Mouse (Mus musculus) kidney, postnatal 36 days (tissue): ENCODE measurements at regions not wholly inside any gene's neighbourhood (a gene's known extent, or its start where the extent isn't known, plus 50 kb on each side); places are given as distances from the start of the nearest gene placed in this dataset.

ENCODE experiments used
- DNase-seq, 2 experiments: peaks; one replicate each; pipeline ENCODE4 v3.0.0; 2021 to 2022; ENCODE audit warnings: mixed read lengths in 2 of 2

DNA sequence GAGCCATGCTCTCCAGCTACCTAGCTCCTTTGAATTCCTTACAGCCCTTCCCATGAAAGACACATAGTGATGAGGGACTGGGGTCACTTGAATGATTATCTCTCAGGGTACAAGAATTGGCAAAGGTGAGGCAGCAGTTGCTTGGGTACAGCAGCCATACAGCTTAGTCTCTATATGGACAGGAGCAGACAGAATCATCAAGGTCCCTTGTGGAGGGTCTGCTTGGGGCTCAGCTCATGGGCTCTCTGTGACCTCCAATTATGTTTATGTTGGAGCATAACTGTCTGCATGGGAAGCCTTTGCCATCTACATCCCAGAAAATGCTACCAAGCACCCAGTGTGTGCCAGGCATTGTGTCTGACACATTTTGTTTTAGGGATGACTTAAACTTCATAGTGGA, 118.4 kb upstream of the Lhcgr start:
- DNase-seq = no peak

DNA sequence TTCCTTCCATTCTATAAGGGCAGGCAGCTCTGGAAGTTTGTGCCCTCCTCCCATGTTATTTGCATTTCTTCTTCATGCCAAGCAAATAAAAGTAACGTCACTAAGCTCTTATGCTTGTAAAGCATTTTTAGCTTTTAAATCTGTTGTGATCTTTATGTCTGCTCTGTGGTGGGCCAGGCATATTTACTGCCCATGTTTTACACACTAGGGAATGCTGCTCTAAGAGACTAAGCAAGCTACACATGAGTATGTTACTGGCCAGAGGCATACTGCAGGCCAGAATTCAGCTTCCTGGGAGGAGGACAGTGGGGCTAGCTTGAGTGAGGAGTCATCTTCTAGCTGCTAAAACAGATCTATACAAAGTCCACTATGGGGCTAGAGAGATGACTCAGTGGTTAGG, 110.0 kb upstream of the Lhcgr start:
- DNase-seq = no peak

DNA sequence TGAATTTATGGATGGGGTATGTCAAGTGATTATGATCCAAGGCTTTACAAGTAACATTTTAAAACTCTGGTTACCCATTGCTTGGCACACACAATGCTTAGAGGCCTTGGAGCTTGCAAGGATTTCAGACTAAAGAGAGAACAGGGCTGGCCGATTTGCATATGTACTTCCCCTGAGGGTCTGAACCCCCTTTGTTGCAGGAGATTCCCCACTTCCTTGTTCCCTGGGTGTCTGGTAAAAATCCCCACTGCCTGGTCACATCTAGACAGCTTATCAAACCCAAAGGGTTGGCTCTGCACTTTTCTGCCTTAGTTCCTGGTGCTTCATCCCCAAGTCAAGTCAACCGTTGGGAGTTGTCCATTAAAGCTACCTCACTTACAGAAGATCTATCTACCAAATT, 109.1 kb upstream of the Lhcgr start:
- DNase-seq = no peak

DNA sequence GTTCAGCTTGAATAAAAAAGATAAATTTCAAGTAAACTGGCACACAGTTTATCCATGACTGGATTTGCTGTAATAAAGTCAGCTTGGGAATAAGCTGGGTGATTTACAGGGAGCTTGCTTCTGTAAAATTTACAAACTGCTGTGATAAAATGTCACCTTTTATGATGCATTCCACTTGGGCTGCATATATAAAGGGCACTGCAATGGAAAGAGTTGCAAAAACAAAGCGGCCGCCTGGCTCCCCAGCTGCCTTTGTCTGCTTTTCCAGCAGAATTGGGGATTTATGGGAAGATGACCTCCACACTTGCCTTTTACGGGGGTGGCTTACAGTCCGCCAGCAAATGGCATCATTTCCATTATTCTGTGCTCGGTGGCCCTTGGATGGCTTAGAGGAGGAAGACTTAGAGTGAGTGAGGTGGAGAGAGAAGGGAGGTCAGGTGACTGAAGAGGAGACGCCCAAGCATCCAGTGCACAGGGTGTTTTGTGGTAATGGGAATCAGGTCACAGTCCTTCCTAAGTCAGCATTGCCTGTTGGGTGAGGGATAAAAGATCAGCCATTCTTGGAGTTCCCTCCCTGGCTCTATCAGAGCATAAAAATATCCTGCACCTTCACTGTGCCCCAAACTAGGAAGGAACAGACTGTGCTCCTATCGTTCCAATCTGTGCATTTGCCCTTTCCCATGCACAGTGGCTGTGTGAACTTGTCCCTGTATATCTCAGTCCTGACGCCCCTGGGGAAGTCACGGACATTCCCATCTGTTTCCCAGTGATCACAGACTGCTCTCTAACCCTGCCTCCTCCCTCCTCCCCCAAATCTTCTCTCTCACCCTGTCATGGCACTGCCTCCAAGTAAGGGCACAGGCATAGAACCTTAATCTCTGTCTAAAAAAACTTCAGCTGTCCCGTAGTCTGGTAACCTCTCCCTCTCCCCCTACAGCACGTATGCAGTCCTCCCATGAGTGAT, 107.2 kb upstream of the Lhcgr start:
- no peak for DNase-seq

DNA sequence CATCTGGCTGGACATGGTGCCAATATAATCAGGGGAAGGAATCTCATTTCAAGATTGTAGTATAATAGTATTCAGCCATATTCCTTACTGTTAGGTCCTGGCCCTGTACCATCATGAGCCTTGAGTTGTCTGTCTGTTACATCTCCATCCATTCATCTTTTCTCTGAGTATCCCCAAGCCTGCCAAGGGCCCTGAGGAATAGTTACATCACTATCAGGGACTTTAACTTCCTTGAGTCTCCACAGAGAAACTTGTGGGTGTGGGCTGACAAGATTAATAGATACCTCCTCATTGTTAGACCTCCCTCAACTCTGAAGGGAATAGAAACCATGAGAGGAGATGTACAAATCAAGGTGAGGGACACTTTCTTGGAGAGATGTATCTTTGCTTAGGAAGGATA, 101.7 kb upstream of the Lhcgr start:
- DNase-seq = no peak

DNA sequence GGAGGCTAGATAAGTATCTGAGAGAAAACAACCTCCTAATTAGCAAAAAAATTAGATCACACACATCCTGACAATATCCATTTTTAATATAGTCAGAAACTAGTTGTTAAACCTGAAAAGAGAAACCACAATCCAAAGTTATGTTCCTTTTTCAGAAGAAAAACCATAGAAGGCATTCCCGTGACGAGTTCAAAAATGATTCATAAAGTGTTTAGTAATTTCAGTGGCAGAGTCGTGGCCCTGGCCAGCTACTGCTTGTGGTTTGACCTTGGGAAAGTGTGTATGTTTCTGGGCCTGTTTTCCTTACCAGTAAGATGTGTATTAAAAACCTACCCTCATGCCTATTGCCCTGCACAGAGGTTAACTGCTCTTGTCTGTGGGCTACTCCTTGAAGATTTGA, 93.7 kb upstream of the Lhcgr start:
- no peak for DNase-seq

DNA sequence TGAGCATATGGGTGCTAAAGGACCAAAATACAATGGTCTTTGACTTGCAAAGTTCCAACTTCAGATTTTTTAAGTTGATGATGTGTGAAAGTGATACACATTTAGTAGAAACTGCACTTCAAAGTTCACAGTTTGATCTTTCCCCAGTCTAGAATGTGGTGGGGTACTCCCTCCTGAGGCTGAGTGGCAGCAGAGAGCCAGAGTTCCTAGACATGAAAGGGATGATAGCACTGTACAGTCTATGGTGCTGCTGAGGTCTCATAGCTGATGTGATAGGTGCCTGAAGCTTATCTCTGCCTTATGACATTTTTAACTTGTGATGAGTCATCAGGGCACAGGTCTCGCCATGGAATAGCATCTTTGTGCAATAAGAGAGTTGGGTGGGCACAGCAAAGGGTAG, 87.9 kb upstream of the Lhcgr start:
- no peak for DNase-seq

DNA sequence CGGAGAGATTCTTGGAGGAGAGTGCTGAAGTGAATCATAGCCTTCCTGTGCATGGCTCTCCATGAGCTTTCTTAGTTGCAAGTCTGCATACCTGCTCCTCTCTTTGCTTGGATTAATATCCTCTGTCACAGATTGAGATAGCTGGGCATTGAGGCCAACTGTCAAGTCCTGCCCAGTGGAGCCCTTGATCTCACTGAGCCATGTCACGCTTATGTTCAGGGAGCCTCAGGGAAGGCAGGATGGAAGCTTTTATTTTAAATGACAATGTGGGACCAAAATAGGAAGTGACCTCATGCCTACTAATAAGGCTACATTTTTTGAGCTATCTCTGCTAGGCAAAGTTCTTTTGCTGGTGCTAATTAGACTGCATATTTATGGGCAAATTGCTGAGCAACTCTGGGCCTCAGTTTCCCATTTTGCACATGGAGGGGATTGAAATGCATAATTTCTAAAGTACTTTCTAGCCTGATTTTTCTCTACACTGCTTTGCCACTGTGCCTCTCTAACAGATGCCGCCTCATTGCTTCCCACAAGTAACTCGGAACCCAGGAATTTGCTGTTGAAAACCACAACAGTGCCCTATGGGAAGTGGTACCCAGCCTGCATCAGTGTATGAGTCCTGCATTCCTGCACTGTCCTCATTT, 78.7 kb upstream of the Lhcgr start:
- DNase-seq = no peak

DNA sequence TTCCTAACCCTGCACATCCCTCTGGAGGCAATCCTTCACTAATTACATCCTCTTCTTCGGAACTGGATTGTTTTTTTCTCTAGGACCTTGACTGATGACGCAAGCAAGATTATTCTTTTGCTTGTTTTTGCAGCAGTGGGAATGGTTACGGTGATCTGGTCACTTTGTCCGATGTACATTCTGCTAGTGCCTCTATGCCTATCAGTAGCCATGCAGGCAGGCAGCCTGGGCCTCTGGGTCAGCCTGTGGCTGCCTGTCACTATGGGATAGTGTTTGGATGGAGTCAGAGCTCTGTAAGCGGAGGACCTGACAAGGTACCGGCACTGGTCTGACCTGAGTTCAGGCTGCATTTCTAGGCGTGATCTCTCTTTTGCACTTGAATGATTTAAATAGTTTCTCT, 72.8 kb upstream of the Lhcgr start:
- DNase-seq = no peak

DNA sequence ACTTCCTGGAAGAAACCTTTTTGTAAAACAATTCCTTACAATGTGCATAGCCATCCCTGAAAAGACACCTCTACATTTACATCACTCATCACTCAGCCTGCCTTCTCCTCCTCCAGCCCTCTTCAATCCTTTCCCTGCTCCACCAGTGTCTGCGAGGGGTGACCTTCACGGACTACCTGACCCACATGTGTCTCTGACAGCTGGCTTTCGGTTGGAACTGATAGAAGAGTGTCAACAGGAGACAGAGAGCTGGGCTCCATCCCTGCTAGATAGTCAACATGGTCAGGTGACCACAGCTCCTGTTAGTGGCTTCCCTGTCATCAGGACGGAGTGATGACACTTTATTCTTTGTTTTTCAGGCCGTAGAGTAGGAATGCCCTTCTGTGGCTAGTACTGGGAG, 72.4 kb upstream of the Lhcgr start:
- DNase-seq = no peak

DNA sequence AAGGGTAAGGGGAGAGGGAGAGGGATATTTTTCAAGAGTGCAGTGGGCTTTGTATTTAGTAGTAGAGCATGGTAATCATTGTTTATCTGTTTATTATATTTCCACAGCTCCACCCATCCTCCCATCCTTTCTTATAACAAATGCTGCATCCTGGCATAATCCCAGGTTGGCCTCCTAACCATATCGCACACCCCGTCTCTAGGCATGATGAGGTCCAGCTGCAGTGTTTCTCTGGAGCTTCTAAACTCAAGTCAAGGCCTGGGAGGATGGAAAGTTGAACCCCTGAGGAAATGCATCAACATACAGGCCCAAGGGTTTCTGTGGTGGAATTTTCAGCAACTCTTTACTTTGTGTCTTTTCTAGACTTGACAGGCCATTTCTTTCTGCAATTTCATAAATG, 69.3 kb upstream of the Lhcgr start:
- DNase-seq = no peak

DNA sequence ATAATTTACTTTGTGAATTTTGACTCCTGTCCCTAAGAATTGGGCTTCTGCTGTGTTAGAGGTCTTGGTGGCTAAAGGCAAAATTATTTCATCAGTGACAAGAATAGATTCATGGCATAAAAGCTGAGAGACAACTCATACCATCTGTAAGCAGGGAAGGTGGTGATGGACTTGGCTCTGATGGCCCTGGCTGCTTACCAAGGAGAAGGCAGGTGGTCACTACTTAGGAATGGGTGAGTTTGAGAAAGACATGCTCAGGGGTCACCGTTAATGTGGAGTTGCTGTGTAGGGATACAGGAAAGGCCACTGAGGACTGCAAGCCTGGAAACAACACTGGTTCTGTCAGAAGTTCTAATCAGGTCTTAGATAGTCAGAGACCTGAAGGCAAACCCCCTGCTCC, 68.8 kb upstream of the Lhcgr start:
- no peak for DNase-seq

DNA sequence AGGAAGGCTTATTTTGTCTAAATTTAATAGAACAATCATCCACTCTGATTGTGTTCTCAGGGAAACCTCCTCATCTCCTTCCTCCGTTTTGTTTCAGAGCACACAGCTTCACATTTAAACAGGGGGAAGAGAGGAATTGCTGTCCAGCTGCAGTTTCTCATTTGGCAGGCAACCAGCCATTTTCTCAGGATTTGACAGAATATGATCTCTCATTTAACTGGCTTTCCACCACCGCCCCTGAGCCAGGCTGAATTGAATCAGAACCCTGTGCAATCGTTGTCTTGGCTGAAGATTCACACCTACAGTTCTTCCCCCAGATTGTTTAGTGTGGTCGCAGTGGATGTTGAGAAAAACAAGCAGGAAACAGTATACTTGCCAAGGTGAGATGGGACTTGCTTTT, 66.9 kb upstream of the Lhcgr start:
- DNase-seq = peak in 1 of 2 experiments; percentile 20

DNA sequence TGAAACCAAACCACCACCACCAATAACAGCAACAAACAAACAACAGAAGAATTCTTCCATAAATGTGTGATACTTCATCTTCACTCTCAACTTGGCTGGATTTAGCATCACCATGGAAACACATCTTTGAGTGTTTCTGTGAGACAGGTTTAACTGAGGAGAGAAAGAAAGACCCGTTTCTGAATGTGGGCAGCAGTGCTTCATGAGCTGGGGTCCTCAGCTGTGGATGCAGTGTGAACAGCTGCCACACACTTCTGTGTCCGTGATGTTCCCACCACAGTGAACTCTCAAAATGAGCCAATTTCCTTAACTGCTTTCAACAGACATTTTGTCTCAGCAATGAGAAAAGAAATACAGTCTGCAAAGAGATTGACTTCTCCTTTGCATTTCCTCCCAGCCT, 55.5 kb upstream of the Lhcgr start:
- no peak for DNase-seq

DNA sequence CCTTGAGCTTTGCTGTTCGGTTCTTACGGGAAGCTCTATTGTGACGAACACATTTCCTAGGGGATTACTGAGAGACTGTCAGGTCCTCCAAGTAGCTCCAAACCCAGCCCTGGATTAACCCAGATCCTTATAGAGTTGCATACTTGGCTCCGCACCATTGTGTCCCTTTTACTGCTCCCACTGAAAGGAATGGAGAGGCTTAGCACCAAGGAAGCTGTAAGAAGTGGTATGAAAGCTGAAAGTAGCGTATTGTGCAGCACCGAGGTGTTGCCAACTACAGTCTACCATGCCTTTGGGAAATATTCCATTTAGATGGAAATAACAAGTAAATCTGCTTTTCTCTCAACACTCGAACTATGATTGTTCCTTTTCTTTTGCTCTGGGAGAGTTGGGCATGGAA, 53.5 kb upstream of the Lhcgr start:
- no peak for DNase-seq
